Mouse (Mus musculus): ENCODE measurements around the gene Ttc26. TPM values are rescaled to one million over a fixed set of nuclear protein-coding genes. Genes with fewer than 3 reads are reported as not detected.
A peak's percentile ranks its signal among the peaks of the same experiment; 100 is the strongest.

Gene Ttc26
- polyA plus RNA-seq, 1 experiment from 2014 or later = 9.2 TPM

GRCm38 (mm10) chr6:38469591-38469990 is 88.3 kb downstream of the Ttc26 start:
- no peaks in the 10 kb centered on the region for H3K27me3 ChIP-seq (ENCODE audit: insufficient read depth, low read length)
- peak; percentile 30; the same call in 1 of the 2 replicates for TF ChIP-seq CTCF (IDR thresholded peaks at IDR 0.05; ENCODE audit: low read depth)
- H3K4me1 ChIP-seq (ENCODE audit: insufficient read depth) = no peaks in the 10 kb centered on the region
- H3K4me2 ChIP-seq = no peak overlapping the region
- H3K27ac ChIP-seq (ENCODE audit: low read depth) = no peak overlapping the region
- no peak for ATAC-seq (ENCODE audit: insufficient read depth)
- peaks cover 39% of the 10 kb centered on the region for H3K36me3 ChIP-seq (ENCODE audit: insufficient read depth)
- H3K9me3 ChIP-seq (ENCODE audit: low read depth, low read length) = no peaks in the 10 kb centered on the region
- peak; percentile 20 for DNase-seq
- WGBS = 84% methylated on average over 4 of the region's 4 CpGs
- H3K9ac ChIP-seq = no peak overlapping the region
- no peak overlapping the region for H3K4me3 ChIP-seq (ENCODE audit: low read depth, low read length)

Other genes with a start within 250 kb of the Ttc26 start
- gene D630045J12Rik, start 127.5 kb upstream of the Ttc26 start, polyA plus RNA-seq (2014; fragmentation: Nextera tagmentation; extraction: Ambion mirVana) = 5.9 and 6.2 TPM in 2 replicates
- 14.2 and 14.4 TPM in 2 replicates for gene Zc3hav1l, start 82.2 kb upstream of the Ttc26 start, polyA plus RNA-seq (2014; fragmentation: Nextera tagmentation; extraction: Ambion mirVana)
- 4.7 and 5.7 TPM in 2 replicates for gene Zc3hav1, start 26.9 kb upstream of the Ttc26 start, polyA plus RNA-seq (2014; fragmentation: Nextera tagmentation; extraction: Ambion mirVana)
- 16.4 and 17.4 TPM in 2 replicates for gene Ubn2, start 52.5 kb downstream of the Ttc26 start, polyA plus RNA-seq (2014; fragmentation: Nextera tagmentation; extraction: Ambion mirVana)
- gene Fmc1, start 152.0 kb downstream of the Ttc26 start, polyA plus RNA-seq (2014; fragmentation: Nextera tagmentation; extraction: Ambion mirVana) = 102 and 109 TPM in 2 replicates
- 47.0 and 47.2 TPM in 2 replicates for gene Luc7l2, start 169.9 kb downstream of the Ttc26 start, polyA plus RNA-seq (2014; fragmentation: Nextera tagmentation; extraction: Ambion mirVana)